Mouse (Mus musculus) urinary bladder, postnatal 10 days (tissue): ENCODE data around the gene Dlgap1.
"Not testable (repeated sequence)": the region's sequence is repeated elsewhere in the genome, so short reads cannot be mapped to it uniquely, and the experiment has no call there.

Experiments used
- DNase-seq: peaks from one replicate; pipeline ENCODE4 v3.0.0; 2022; ENCODE audit warnings: low spot score

Gene Dlgap1

DNA sequence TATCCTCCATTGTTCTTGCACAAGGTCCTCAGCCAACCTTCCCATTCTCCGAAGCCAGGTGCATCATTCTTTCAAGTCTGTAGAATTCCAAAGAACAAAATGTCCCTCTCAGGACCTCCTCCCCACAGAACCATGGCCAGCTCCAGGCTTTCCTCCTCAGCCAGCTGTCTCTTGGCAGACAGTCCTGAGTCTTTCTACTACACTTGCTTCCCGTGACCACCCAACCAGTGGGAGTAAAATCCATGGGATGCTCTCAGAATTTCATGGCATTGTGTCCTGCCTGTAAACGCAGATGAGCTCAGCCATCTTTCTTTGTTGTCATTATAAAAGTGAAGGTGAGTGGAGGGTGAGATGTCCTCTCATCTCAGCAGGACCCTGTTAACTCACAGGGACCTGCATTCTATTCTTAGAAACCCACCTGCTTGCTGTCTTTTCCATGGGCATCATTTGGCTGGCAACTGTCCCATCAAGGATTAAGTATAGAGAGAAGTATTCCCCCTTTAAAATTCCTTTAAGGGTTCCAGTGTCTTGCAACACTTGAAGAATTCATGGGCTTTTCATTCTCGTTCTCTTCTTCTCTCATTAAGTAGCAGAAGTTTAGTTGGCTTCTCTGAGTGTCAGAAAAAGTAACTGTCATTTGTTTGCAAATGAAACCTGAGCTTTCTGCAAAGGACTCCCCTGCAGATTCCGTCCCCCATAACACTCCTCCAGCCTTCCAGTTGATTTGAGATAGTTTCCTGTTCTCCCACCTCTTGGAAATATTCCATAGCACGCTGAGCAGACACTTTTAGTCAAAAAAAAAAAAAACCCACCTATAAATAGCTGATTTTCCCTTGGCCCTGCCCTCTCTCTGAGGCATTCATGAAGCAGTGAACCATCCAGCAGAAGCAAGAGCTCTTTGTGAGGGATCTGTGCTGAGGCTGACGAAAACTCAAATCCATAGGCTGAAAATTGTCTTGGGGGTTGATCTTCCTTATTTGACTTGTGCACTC, 559.6 kb downstream of the Dlgap1 start:
- DNase-seq: no peak

GRCm38 (mm10) chr17:70534321-70534720, 565.4 kb downstream of the Dlgap1 start:
- no peak for DNase-seq

- DNase-seq: no peak
Observed at GRCm38 (mm10) chr17:70541816-70542215, 572.9 kb downstream of the Dlgap1 start.

DNA sequence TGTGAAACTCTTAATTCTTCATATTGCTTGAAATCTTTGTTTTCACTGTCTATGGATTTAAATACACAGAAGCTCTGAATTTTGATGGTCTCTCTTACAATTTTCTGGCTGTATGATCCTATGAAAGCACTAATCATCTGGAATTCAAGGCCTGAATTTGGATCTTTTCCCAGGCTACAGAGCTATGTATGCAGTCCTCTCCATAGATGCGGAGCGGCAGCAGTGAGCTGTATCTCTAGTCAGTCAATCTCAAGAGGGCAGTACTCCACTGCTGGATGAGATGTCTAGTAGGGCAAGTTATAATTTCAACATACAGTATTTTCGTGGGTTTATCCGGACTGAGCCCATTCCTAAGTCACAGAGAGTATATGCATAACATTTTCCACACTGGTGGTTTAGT, 581.9 kb downstream of the Dlgap1 start:
- DNase-seq: no peak

GRCm38 (mm10) chr17:70561547-70561946, 592.7 kb downstream of the Dlgap1 start:
- DNase-seq: no peak

GRCm38 (mm10) chr17:70570848-70571247, 602.0 kb downstream of the Dlgap1 start:
- DNase-seq: no peak

DNA sequence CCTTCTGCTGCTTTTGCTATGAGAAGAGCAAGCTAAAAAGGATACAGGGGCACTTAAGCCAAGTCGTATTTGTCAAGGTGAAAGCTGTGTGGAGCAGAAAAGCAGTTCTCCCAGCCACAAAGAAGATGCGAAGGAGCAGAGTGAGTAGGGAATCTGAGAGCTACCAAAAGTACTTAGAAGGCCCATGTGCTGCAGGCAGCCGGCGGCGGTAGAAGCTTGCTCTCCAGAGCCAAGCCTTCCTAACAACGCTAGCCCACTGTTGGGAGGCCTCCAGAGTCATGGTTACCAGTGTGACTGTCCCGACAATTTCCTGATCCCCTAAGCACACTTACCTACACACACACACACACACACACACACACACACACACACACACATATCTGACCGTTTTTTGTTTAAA, 614.2 kb downstream of the Dlgap1 start:
- no peak for DNase-seq

GRCm38 (mm10) chr17:70586735-70587425, 618.0 kb downstream of the Dlgap1 start:
- no peak for DNase-seq

- DNase-seq: not testable (repeated sequence)
Observed at GRCm38 (mm10) chr17:70587975-70588630, 619.2 kb downstream of the Dlgap1 start.

DNA sequence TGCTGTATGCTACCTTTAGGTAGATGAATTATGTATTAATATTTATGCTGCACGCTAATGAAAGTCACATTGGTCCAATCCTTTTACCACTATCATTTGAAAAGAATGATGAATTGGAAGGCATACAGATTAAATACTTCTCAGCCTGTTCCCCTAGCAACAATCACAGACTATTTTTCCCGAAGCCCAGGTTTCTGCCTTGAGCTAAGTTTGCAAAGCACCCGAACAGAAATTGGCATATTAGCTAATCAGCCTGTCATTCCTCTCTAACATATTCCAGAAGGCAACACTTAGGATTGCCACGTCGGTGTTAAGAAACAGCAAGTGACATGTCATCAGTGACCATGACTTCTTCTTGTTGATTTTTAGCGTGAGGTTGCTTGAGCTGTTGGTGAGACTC, 619.8 kb downstream of the Dlgap1 start:
- DNase-seq: no peak

- DNase-seq: no peak
Observed at GRCm38 (mm10) chr17:70589140-70589539, 620.3 kb downstream of the Dlgap1 start.

- DNase-seq: no peak
Observed at GRCm38 (mm10) chr17:70590506-70590905, 621.6 kb downstream of the Dlgap1 start.

GRCm38 (mm10) chr17:70594277-70594676, 625.4 kb downstream of the Dlgap1 start:
- DNase-seq: no peak

- no peak for DNase-seq
Observed at GRCm38 (mm10) chr17:70596326-70596725, 627.5 kb downstream of the Dlgap1 start.

DNA sequence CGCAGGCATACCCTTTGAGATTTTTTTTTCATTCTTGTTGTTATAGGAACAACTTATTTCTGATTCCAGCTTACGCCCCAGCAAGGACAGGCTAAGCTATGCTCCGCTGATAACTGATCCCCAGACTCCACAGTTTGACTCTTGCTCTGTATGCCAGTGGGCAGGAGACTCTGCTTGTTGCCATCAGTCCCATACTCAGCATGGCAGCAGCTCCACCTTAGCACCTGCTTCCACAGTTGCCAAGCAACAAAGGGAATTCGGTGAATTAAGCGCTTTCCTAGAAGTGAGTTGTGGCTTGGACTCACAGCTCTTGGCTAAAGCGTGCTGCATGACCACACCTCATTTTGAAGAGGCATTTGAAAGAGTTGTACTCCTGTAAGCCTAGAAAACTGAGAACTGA, 631.6 kb downstream of the Dlgap1 start:
- no peak for DNase-seq

GRCm38 (mm10) chr17:70602051-70602450, 633.2 kb downstream of the Dlgap1 start:
- no peak for DNase-seq

DNA sequence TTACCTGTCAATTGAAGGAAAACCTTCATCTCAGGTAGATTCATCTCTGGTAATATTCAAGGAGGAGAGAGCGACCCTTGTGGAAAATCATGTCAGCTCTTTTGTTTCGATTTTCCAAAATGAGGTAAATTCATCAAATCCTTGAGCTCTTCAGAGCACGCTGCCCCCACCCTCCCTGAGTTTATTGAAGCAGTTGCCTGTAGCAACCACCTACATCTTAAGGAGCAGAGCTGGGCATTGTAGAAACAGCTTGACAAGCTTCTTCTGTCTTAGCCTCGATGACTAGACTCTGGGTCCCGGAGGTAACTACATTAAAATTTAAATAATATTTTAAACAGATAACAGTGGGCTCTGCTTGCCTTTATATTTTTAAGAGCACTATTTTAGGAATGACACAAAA, 636.8 kb downstream of the Dlgap1 start:
- DNase-seq: no peak

DNA sequence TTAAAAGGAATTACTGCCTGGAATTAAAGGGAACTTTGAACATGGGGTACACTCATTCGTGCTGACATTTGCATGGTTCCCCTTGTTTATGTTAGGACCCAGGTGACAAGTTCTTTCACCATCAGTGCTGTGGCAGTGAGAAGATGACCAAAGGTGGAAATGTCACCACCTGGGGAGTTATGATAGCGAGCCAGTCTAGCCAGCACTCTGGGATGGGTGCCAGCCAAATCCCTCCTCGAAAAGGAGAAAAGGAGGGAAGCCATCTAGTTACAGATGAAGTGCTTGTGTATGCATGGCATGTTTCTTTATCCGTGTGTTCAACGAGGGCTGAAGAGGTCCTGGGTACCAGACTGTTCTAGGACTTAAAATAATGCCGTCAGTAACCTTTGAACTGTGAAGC, 643.3 kb downstream of the Dlgap1 start:
- DNase-seq: no peak

DNA sequence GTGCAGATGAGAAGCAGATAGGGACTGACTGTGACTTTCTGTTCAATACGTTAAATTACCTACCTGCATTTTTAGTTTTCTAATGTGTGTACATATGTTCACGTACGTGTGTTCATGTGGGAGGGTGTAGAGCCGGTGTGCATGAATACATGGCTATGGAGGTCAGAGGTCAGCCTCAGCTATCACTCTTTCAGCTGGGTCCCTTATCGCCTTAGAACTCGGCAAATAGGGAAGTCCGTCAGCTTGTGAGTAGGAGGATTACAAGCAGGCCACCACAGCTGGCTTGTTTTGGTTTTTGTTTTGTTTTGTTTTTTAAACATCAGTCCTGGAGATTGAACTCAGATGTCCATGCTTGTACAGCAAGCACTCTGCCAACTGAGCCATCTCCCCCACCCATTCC, 645.0 kb downstream of the Dlgap1 start:
- DNase-seq: no peak

DNA sequence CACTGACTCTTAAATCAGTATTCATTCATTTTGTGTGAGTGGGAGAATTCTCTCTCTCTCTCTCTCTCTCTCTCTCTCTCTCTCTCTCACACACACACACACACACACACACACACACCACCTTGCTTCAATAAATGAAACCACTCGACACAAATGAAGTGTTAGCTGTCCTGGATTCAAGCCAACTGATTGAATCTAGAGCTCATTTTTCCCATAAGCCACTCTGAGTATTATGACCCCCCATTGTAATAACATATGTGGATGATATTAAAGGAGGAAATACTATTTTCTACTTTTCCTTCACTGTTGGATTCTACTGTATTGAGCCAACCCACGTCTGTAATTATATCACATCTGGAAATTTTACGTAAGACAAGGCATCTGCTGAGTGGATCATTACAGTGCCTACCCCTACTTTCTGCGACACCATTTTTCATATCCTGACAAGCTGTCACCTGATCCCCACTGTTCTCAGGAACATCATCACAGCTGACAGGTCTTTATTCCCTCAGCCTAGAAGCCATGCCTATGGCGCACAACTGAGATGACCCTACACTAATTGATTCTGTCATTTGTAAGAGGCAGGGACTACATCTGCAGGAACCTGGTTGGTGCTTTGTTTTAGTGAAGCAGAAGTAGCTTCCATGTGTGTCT, 645.7 kb downstream of the Dlgap1 start:
- no peak for DNase-seq

GRCm38 (mm10) chr17:70622493-70622892, 653.6 kb downstream of the Dlgap1 start:
- no peak for DNase-seq

- DNase-seq: no peak
Observed at GRCm38 (mm10) chr17:70626396-70626795, 657.5 kb downstream of the Dlgap1 start.
